9 mouse cellular contexts compared by ENCODE assay signal in genomic region chr19:56291898-56292297, GRCm38 (mm10). TPM values are rescaled to one million over a fixed set of nuclear protein-coding genes. Genes with fewer than 3 reads are reported as not detected.
DNase-seq lines count a peak whose midpoint lies in the region; ATAC-seq and TF ChIP-seq lines count a peak whose summit lies in the region.
"Had no signal": no experiment of that assay in that cellular context is flagged by ENCODE, and none has a peak within 500 bp of the region (broad histone marks: within the 10 kb centered on the region; RNA-seq: fewer than 3 reads in every experiment).

No protein-coding gene starts in this region.

- WGBS in hindbrain, embryonic 14.5 days, result 52% methylated on average over 6 of the region's 6 CpGs
- 67% methylated on average over 6 of the region's 6 CpGs for WGBS in hindbrain, embryonic 13.5 days
- 24% methylated on average over 6 of the region's 6 CpGs for WGBS in lung, embryonic 15.5 days
- WGBS in lung, adult 2 months, result 16% methylated on average over 6 of the region's 6 CpGs
- WGBS in intestine, embryonic 16.5 days, result 34% methylated on average over 6 of the region's 6 CpGs

- no peaks in the 10 kb centered on the region for H3K27me3 ChIP-seq in hindbrain, embryonic 14.5 days (ENCODE audit: control insufficient read depth, insufficient read depth, low read length)
- no peaks in the 10 kb centered on the region for H3K27me3 ChIP-seq in hindbrain, embryonic 13.5 days
- H3K27me3 ChIP-seq in lung, embryonic 15.5 days, result no peaks in the 10 kb centered on the region
- H3K27me3 ChIP-seq in intestine, embryonic 16.5 days (replicated peaks; ENCODE audit: control insufficient read depth, insufficient read depth, low read length), result no peaks in the 10 kb centered on the region
- H3K27me3 ChIP-seq: limb, embryonic 15.5 days had no signal

- peak; percentile 47 for DNase-seq in adrenal gland, postnatal 10 days
- DNase-seq in adrenal gland, postnatal 4 days (ENCODE audit: low spot score in 2 of 2), result no peak
- DNase-seq in hindbrain, embryonic 14.5 days (ENCODE audit: low spot score), result peak; percentile 39
- DNase-seq in lung, adult 2 months, result no peak

- no peak for TF ChIP-seq POLR2A in lung, adult 2 months (IDR thresholded peaks at IDR 0.05; ENCODE audit: borderline replicate concordance, extremely low read depth, low read depth, low read length)

- ATAC-seq in hindbrain, embryonic 14.5 days (ENCODE audit: low FRiP score), result no peak
- ATAC-seq in hindbrain, embryonic 13.5 days (ENCODE audit: low FRiP score), result no peak
- peak; percentile 61; the same call in 1 of the 2 replicates for ATAC-seq in lung, embryonic 15.5 days (ENCODE audit: borderline replicate concordance, extremely low read depth, low FRiP score, low TSS enrichment)
- ATAC-seq in intestine, embryonic 16.5 days, result peak; percentile 34; the same call in 1 of the 2 replicates
- ATAC-seq in megakaryocyte-erythroid progenitor cell, adult 5-6 weeks (replicated peaks; ENCODE audit: low FRiP score, low TSS enrichment, poor library complexity, severe bottlenecking), result no peak

- H3K4me1 ChIP-seq in hindbrain, embryonic 14.5 days (replicated peaks; ENCODE audit: control insufficient read depth, insufficient read depth, low read length), result peaks cover 8% of the 10 kb centered on the region; the same call in 1 of the 2 replicates
- peaks cover 7% of the 10 kb centered on the region for H3K4me1 ChIP-seq in hindbrain, embryonic 13.5 days (replicated peaks)
- H3K4me1 ChIP-seq in lung, embryonic 15.5 days, result peaks cover 17% of the 10 kb centered on the region
- H3K4me1 ChIP-seq in lung, adult 2 months (ENCODE audit: control insufficient read depth, insufficient read depth, low read length), result 0 out of 2 replicates have a peak, but pooled peaks cover 2% of the 10 kb centered on the region
- peaks cover 17% of the 10 kb centered on the region for H3K4me1 ChIP-seq in intestine, embryonic 16.5 days (ENCODE audit: control insufficient read depth, insufficient read depth, low read length)

- no peak overlapping the region for H3K4me2 ChIP-seq in hindbrain, embryonic 14.5 days (replicated peaks)
- no peak overlapping the region for H3K4me2 ChIP-seq in hindbrain, embryonic 13.5 days
- H3K4me2 ChIP-seq in lung, embryonic 15.5 days, result no peak overlapping the region
- no peak overlapping the region for H3K4me2 ChIP-seq in intestine, embryonic 16.5 days (ENCODE audit: low read depth, low read length)
- H3K4me2 ChIP-seq: limb, embryonic 15.5 days had no signal

- H3K4me3 ChIP-seq in hindbrain, embryonic 14.5 days (replicated peaks; ENCODE audit: low read length), result no peak overlapping the region
- H3K4me3 ChIP-seq in hindbrain, embryonic 13.5 days, result no peak overlapping the region
- H3K4me3 ChIP-seq in lung, embryonic 15.5 days, result no peak overlapping the region
- H3K4me3 ChIP-seq in lung, adult 2 months (replicated peaks; ENCODE audit: extremely low read depth, low read depth, low read length), result no peak overlapping the region
- H3K4me3 ChIP-seq in intestine, embryonic 16.5 days (ENCODE audit: low read length), result no peak overlapping the region
- H3K4me3 ChIP-seq: limb, embryonic 15.5 days had no signal

- no peak for TF ChIP-seq CTCF in lung, adult 2 months (IDR thresholded peaks at IDR 0.05; ENCODE audit: insufficient read depth, low read length)

- H3K36me3 ChIP-seq in hindbrain, embryonic 14.5 days (replicated peaks; ENCODE audit: control insufficient read depth, insufficient read depth), result no peaks in the 10 kb centered on the region
- no peaks in the 10 kb centered on the region for H3K36me3 ChIP-seq in hindbrain, embryonic 13.5 days
- no peaks in the 10 kb centered on the region for H3K36me3 ChIP-seq in lung, embryonic 15.5 days
- H3K36me3 ChIP-seq in intestine, embryonic 16.5 days (ENCODE audit: control insufficient read depth, insufficient read depth, low read length), result no peaks in the 10 kb centered on the region
- H3K36me3 ChIP-seq: limb, embryonic 15.5 days had no signal

- H3K27ac ChIP-seq in hindbrain, embryonic 14.5 days, result no peak overlapping the region
- H3K27ac ChIP-seq in hindbrain, embryonic 13.5 days, result no peak overlapping the region
- no peak overlapping the region for H3K27ac ChIP-seq in lung, embryonic 15.5 days
- no peak overlapping the region for H3K27ac ChIP-seq in intestine, embryonic 16.5 days (ENCODE audit: low read length)
- H3K27ac ChIP-seq: limb, embryonic 15.5 days had no signal

- no peaks in the 10 kb centered on the region for H3K9me3 ChIP-seq in hindbrain, embryonic 14.5 days (ENCODE audit: control insufficient read depth, low read length)
- no peaks in the 10 kb centered on the region for H3K9me3 ChIP-seq in hindbrain, embryonic 13.5 days
- H3K9me3 ChIP-seq in lung, embryonic 15.5 days, result no peaks in the 10 kb centered on the region
- no peaks in the 10 kb centered on the region for H3K9me3 ChIP-seq in intestine, embryonic 16.5 days (ENCODE audit: control insufficient read depth, low read length)
- H3K9me3 ChIP-seq: limb, embryonic 15.5 days had no signal

- no peak overlapping the region for H3K9ac ChIP-seq in hindbrain, embryonic 14.5 days
- no peak overlapping the region for H3K9ac ChIP-seq in hindbrain, embryonic 13.5 days
- no peak overlapping the region for H3K9ac ChIP-seq in lung, embryonic 15.5 days
- H3K9ac ChIP-seq in intestine, embryonic 16.5 days (ENCODE audit: low read depth, low read length), result no peak overlapping the region
- H3K9ac ChIP-seq: limb, embryonic 15.5 days had no signal

RNA-seq across cellular contexts. Expression of gene Habp2, which starts 5.0 kb away (rescaled TPM):
- 10 to 100 TPM; 11.6 to 25.7 TPM for total RNA-seq in adrenal gland, postnatal 10 days (2021)
- 1 to 10 TPM; 5.4 to 9.1 TPM for total RNA-seq in adrenal gland, postnatal 4 days (2021)
- polyA plus RNA-seq in hindbrain, embryonic 14.5 days (2014; fragmentation: Nextera tagmentation; extraction: Ambion mirVana), result not detected in 2 replicates
- polyA plus RNA-seq in hindbrain, embryonic 13.5 days (2015; fragmentation: Nextera tagmentation; extraction: Ambion mirVana), result 0.09 TPM in 1 of 2 replicates, not detected in the other
- polyA plus RNA-seq in lung, embryonic 15.5 days (2015; fragmentation: Nextera tagmentation; extraction: Ambion mirVana), result 3.6 and 3.8 TPM in 2 replicates
- not detected in 2 replicates for polyA plus RNA-seq in lung, adult 2 months (2012; rRNA removed)
- 10.1 and 12.7 TPM in 2 replicates for polyA plus RNA-seq in intestine, embryonic 16.5 days (2015; fragmentation: Nextera tagmentation; extraction: Ambion mirVana)
- not detected in 2 replicates for total RNA-seq in megakaryocyte-erythroid progenitor cell, adult 5-6 weeks (2014; fragmentation: Nextera tagmentation)
- not detected in 2 replicates for total RNA-seq in megakaryocyte-erythroid progenitor cell, adult 5-6 weeks (2017)

Comparison
In these comparisons a context has a peak if more than half of its experiments do, and no peak if none do; other contexts are left out.
1. DNase-seq: peak in adrenal gland, postnatal 10 days (single experiment) and hindbrain, embryonic 14.5 days (single experiment); none in adrenal gland, postnatal 4 days (0 of 2) and lung, adult 2 months (single experiment).
2. ATAC-seq: peak in lung, embryonic 15.5 days (single experiment) and intestine, embryonic 16.5 days (single experiment); none in hindbrain, embryonic 14.5 days (single experiment), hindbrain, embryonic 13.5 days (single experiment) and megakaryocyte-erythroid progenitor cell, adult 5-6 weeks (single experiment).